Comparison of ENCODE assay signal across 28 mouse cellular contexts in the genomic region with DNA sequence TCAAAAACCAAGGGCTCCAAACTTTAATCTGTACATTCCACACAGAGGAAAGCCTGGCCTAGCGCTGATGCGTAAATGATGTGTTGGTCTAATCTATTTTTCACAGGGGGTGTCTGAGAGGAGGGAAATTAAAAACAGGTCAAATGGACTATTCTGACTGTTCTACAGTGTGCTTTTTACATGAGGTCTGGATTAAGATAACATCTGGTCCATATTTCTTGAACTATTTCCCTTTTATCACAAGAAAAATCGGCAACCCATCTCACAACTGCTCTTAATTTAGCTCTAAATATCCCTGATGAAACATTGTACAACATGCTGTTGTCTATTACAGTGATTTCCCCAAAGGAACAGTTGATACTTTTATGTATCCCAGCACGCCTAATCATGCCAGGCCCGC.
DNase-seq lines count a peak whose midpoint lies in the region; ATAC-seq and TF ChIP-seq lines count a peak whose summit lies in the region.
"Had no signal": no experiment of that assay in that cellular context is flagged by ENCODE, and none has a peak within 500 bp of the region (broad histone marks: within the 10 kb centered on the region; RNA-seq: fewer than 3 reads in every experiment).

No protein-coding gene starts in this region.

- intact Hi-C loops in heart, postnatal 36 days (cut with DNase I) = no loop called here

- H3K27ac ChIP-seq in heart, embryonic 10.5 days = no peak overlapping the region
- peak overlapping the region; percentile 85 for H3K27ac ChIP-seq in lung, embryonic 16.5 days (ENCODE audit: low read length)
- no peak overlapping the region for H3K27ac ChIP-seq in limb, embryonic 14.5 days (replicated peaks; ENCODE audit: low read depth, low read length)
- H3K27ac ChIP-seq: embryonic facial prominence, embryonic 15.5 days; forebrain, embryonic 12.5 days; heart, embryonic 15.5 days; hindbrain, embryonic 14.5 days; hindbrain, postnatal 0 days had no signal

- no peak overlapping the region for H3K4me2 ChIP-seq in lung, embryonic 16.5 days (ENCODE audit: low read depth, low read length)
- no peak overlapping the region for H3K4me2 ChIP-seq in limb, embryonic 14.5 days (replicated peaks; ENCODE audit: low read depth, low read length, severe bottlenecking)
- H3K4me2 ChIP-seq: embryonic facial prominence, embryonic 15.5 days; forebrain, embryonic 12.5 days; heart, embryonic 12.5 days; heart, embryonic 15.5 days; hindbrain, embryonic 14.5 days had no signal

- peaks cover 42% of the 10 kb centered on the region for H3K4me1 ChIP-seq in heart, embryonic 10.5 days
- peaks cover 27% of the 10 kb centered on the region for H3K4me1 ChIP-seq in lung, embryonic 16.5 days (replicated peaks; ENCODE audit: control insufficient read depth, insufficient read depth, low read length)
- peaks cover 13% of the 10 kb centered on the region for H3K4me1 ChIP-seq in limb, embryonic 14.5 days (ENCODE audit: control insufficient read depth, insufficient read depth, low read length)
- H3K4me1 ChIP-seq: forebrain, embryonic 12.5 days had no signal

- WGBS in heart, embryonic 10.5 days = 83% methylated on average over 5 of the region's 5 CpGs
- 84% methylated on average over 5 of the region's 5 CpGs for WGBS in lung, embryonic 16.5 days
- WGBS in limb, embryonic 14.5 days = 54% methylated on average over 5 of the region's 5 CpGs

- no peak for TF ChIP-seq POLR2A in limb, embryonic 14.5 days (IDR thresholded peaks at IDR 0.05; ENCODE audit: borderline replicate concordance, extremely low read depth, insufficient read depth, insufficient read length)

- DNase-seq in embryo, embryonic 10.5 days (ENCODE audit: low spot score) = peak; percentile 19
- no peak for DNase-seq in embryo, embryonic 11 days
- DNase-seq in heart, embryonic 10.5 days (ENCODE audit: low spot score) = peak; percentile 11
- no peak for DNase-seq in heart, postnatal 36 days
- no peak for DNase-seq in lung, postnatal 25 days (ENCODE audit: low spot score)
- DNase-seq in limb, embryonic 14.5 days (ENCODE audit: low spot score) = peak; percentile 50
- DNase-seq: adrenal gland, postnatal 10 days; adrenal gland, postnatal 36 days; B cell, adult 2 months; cerebellum, adult 18-20 months; cerebellum, adult 9-10 months; cerebellum, postnatal 14 days; gastrocnemius, postnatal 10 days; heart, postnatal 10 days; heart, postnatal 4 days had no signal

- H3K9ac ChIP-seq in lung, embryonic 16.5 days (ENCODE audit: low read length) = no peak overlapping the region
- no peak overlapping the region for H3K9ac ChIP-seq in limb, embryonic 14.5 days (ENCODE audit: low read depth, low read length, severe bottlenecking)
- H3K9ac ChIP-seq: embryonic facial prominence, embryonic 15.5 days; forebrain, embryonic 12.5 days; heart, embryonic 12.5 days; heart, embryonic 15.5 days; hindbrain, embryonic 14.5 days had no signal

- H3K36me3 ChIP-seq in heart, embryonic 10.5 days = 0 out of 2 replicates have a peak, but pooled peaks cover 3% of the 10 kb centered on the region
- H3K36me3 ChIP-seq in lung, embryonic 16.5 days (ENCODE audit: control insufficient read depth, insufficient read depth, low read length) = no peaks in the 10 kb centered on the region
- no peaks in the 10 kb centered on the region for H3K36me3 ChIP-seq in limb, embryonic 14.5 days (ENCODE audit: control insufficient read depth, insufficient read depth, low read length)
- H3K36me3 ChIP-seq: embryonic facial prominence, embryonic 15.5 days; forebrain, embryonic 12.5 days; G1E; heart, embryonic 12.5 days; heart, embryonic 15.5 days had no signal

- no peaks in the 10 kb centered on the region for H3K27me3 ChIP-seq in heart, embryonic 10.5 days (ENCODE audit: insufficient read depth, poor library complexity, severe bottlenecking)
- H3K27me3 ChIP-seq in lung, embryonic 16.5 days (ENCODE audit: control insufficient read depth, insufficient read depth, low read depth, low read length) = no peaks in the 10 kb centered on the region
- no peaks in the 10 kb centered on the region for H3K27me3 ChIP-seq in limb, embryonic 14.5 days (ENCODE audit: control insufficient read depth, insufficient read depth, low read length)
- H3K27me3 ChIP-seq: CH12.LX; embryonic facial prominence, embryonic 15.5 days; heart, embryonic 12.5 days; heart, embryonic 15.5 days; Patski had no signal

- H3K4me3 ChIP-seq in heart, embryonic 10.5 days = no peak overlapping the region
- no peak overlapping the region for H3K4me3 ChIP-seq in lung, embryonic 16.5 days (ENCODE audit: low read length)
- H3K4me3 ChIP-seq in limb, embryonic 14.5 days (replicated peaks; ENCODE audit: low read length) = no peak overlapping the region
- H3K4me3 ChIP-seq: embryonic facial prominence, embryonic 15.5 days; forebrain, embryonic 12.5 days; heart, embryonic 12.5 days; heart, embryonic 15.5 days had no signal

- no peak for ATAC-seq in lung, embryonic 16.5 days (ENCODE audit: low read depth)
- ATAC-seq in limb, embryonic 14.5 days (ENCODE audit: low FRiP score, low read depth) = no peak
- ATAC-seq: forebrain, embryonic 16.5 days; hindbrain, postnatal 0 days; inflammation-experienced regulatory T-cells, adult 6 months; intestine, embryonic 16.5 days; Patski had no signal

- no peaks in the 10 kb centered on the region for H3K9me3 ChIP-seq in heart, embryonic 10.5 days
- H3K9me3 ChIP-seq in lung, embryonic 16.5 days (ENCODE audit: control insufficient read depth, low read length) = no peaks in the 10 kb centered on the region
- H3K9me3 ChIP-seq in limb, embryonic 14.5 days (ENCODE audit: control insufficient read depth, low read length) = no peaks in the 10 kb centered on the region
- H3K9me3 ChIP-seq: embryonic facial prominence, embryonic 15.5 days; forebrain, embryonic 12.5 days; heart, embryonic 15.5 days had no signal

Comparison
In these comparisons a context has a peak if more than half of its experiments do, and no peak if none do; other contexts are left out.
1. DNase-seq: peak in embryo, embryonic 10.5 days (single experiment), heart, embryonic 10.5 days (single experiment) and limb, embryonic 14.5 days (single experiment); none in embryo, embryonic 11 days (single experiment), heart, postnatal 36 days (0 of 2) and lung, postnatal 25 days (single experiment).